Mouse (Mus musculus): ENCODE measurements around the gene Rpl7l1. TPM values are rescaled to one million over a fixed set of nuclear protein-coding genes. Genes with fewer than 3 reads are reported as not detected.
A peak's percentile ranks its signal among the peaks of the same experiment; 100 is the strongest.

Gene Rpl7l1
- total and polyA plus RNA-seq, 2 experiments from 2014 or later = 39.8 to 72.1 TPM

DNA sequence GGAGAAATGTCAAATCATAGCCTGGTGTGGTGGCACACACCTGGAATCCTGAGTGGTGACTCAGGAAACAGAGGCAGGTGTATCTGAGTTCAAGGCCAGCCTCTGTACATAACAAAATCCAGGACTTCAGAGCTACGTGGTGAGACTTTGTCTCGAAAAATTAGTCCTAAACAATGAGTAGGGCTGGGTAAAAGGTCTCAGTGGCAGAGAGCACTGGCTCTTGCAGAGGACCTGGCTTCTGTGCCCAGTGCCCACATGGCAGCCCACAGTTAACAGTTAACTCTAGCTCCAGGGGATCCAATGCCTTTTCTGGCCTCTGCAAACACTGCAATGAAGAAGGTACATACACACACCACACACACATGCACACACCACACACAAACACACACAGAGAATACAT lies 34.7 kb downstream of the Rpl7l1 start:
- Histone ChIP-seq H3K4me2 (ENCODE audit: low read depth, low read length) (no peak overlapping the region), H3K36me3 (ENCODE audit: insufficient read depth, low read length) (peaks cover 16% of the 10 kb centered on the region), H3K4me3 (ENCODE audit: low read length) (no peak overlapping the region), H3K4me1 (ENCODE audit: insufficient read depth, low read length) (peaks cover 7% of the 10 kb centered on the region; the same call in 1 of the 2 replicates), H3K27ac (no peak overlapping the region), H3K27me3 (ENCODE audit: insufficient read depth, low read length) (no peaks in the 10 kb centered on the region), H3K9me3 (ENCODE audit: low read length) (no peaks in the 10 kb centered on the region), H3K9ac (replicated peaks; ENCODE audit: low read length) (no peak overlapping the region)
- TF ChIP-seq CTCF (IDR thresholded peaks at IDR 0.05; ENCODE audit: low read depth) = no peak
- ATAC-seq = no peak
- 88% methylated on average over 2 of the region's 2 CpGs for WGBS
- no peak for DNase-seq (ENCODE audit: low spot score)

DNA sequence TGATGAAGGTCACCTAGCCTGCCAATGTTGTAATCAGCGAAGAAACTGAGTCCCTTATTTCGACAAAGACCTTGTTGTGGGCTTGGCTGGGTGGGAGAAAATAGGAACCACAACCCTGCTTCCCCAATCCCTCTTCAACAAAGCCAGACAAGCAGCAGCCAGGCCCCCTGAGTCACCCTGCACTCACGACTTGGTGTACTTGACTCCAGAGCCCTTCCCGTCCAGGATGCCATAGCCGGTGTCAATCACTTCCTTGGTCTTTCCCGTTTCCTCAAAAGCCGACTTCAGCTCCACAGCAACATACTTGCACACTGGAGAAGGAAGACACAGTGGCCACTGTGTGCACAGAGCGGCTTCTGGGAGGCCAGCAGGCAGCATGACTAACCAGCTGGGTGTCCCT lies 35.2 kb downstream of the Rpl7l1 start:
- Histone ChIP-seq H3K36me3 (ENCODE audit: insufficient read depth, low read length) (peaks cover 18% of the 10 kb centered on the region), H3K4me2 (ENCODE audit: low read depth, low read length) (no peak overlapping the region), H3K9me3 (ENCODE audit: low read length) (no peaks in the 10 kb centered on the region), H3K27ac (no peak overlapping the region), H3K4me1 (ENCODE audit: insufficient read depth, low read length) (peaks cover 7% of the 10 kb centered on the region; the same call in 1 of the 2 replicates), H3K9ac (replicated peaks; ENCODE audit: low read length) (no peak overlapping the region), H3K27me3 (ENCODE audit: insufficient read depth, low read length) (no peaks in the 10 kb centered on the region), H3K4me3 (ENCODE audit: low read length) (no peak overlapping the region)
- ATAC-seq = no peak
- no peak for TF ChIP-seq CTCF (IDR thresholded peaks at IDR 0.05; ENCODE audit: low read depth)
- no peak for DNase-seq (ENCODE audit: low spot score)
- 78% methylated on average over 8 of the region's 8 CpGs for WGBS

DNA sequence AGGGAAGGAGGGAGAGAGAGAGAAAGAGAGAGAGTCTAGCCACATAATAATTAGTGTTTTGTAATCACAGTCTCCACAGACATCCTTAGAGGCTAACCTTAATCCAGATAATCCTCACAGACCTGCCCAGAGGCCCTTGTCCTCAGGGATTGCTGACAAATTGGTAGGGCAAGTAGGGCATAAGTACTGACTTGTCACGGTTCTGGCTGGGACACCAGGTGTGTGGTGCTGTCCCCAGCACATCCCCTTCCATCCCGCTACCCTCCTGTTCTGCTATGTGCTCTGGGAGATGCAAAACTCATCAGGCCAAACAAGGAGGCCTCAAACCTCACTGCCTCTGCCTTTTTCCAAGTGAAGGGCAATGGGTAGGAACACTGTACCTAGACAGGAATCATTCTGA lies 37.0 kb downstream of the Rpl7l1 start:
- Histone ChIP-seq H3K4me1 (ENCODE audit: insufficient read depth, low read length) (peaks cover under 1% of the 10 kb centered on the region; the same call in 1 of the 2 replicates), H3K36me3 (ENCODE audit: insufficient read depth, low read length) (peaks cover 18% of the 10 kb centered on the region), H3K27me3 (ENCODE audit: insufficient read depth, low read length) (no peaks in the 10 kb centered on the region), H3K4me2 (ENCODE audit: low read depth, low read length) (no peak overlapping the region), H3K9me3 (ENCODE audit: low read length) (no peaks in the 10 kb centered on the region), H3K4me3 (ENCODE audit: low read length) (no peak overlapping the region), H3K9ac (replicated peaks; ENCODE audit: low read length) (no peak overlapping the region), H3K27ac (no peak overlapping the region)
- no peak for TF ChIP-seq CTCF (IDR thresholded peaks at IDR 0.05; ENCODE audit: low read depth)
- DNase-seq (ENCODE audit: low spot score) (no peak), ATAC-seq (no peak)
- WGBS = 85% methylated on average over 2 of the region's 2 CpGs

DNA sequence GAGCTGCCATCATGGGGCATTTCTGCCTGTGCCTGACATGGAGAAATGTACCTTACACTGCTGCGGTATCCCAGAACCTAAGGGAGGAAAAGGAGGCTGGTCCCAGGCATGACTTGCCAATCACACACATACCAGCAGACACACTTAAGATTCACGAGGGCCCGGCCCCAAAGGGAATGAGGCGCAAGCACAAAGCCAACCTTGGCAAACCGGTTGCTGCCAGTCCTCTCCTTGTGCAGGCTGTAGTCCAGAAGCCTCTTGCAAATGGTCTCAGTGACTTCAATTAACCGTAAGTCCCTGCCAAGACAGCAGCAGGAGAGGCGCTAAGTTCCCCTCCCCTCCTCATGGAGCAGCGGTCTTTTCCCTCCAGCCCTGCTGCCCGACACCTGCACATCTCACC lies 39.5 kb downstream of the Rpl7l1 start:
- Histone ChIP-seq H3K27ac (no peak overlapping the region), H3K36me3 (ENCODE audit: insufficient read depth, low read length) (peaks cover 18% of the 10 kb centered on the region)
- TF ChIP-seq CTCF (IDR thresholded peaks at IDR 0.05; ENCODE audit: low read depth) = no peak

DNA sequence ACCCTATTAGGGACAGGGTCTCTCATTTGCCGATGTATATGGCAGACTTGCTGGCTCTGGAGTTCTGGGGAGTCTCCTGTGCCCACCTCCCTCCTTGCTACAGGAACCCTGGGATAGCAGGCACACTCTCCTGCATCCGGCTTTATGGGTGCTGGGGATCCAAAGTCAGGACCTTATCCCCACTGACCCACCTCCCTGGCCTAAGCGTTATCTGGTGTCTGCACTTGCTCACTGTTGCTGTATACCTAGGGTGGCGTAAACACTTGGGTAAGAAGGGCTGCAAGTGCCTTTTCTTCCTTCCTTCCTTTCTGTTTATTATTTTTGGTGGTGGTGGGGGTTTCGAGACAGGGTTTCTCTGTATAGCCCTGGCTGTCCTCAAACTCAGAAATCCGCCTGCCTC lies 41.2 kb downstream of the Rpl7l1 start:
- no peak for TF ChIP-seq CTCF (IDR thresholded peaks at IDR 0.05; ENCODE audit: low read depth)
- H3K9ac ChIP-seq (replicated peaks; ENCODE audit: low read length) = no peak overlapping the region
- H3K4me2 ChIP-seq (ENCODE audit: low read depth, low read length) = no peak overlapping the region
- H3K4me1 ChIP-seq (ENCODE audit: insufficient read depth, low read length) = no peaks in the 10 kb centered on the region
- no peaks in the 10 kb centered on the region for H3K27me3 ChIP-seq (ENCODE audit: insufficient read depth, low read length)
- ATAC-seq (no peak), DNase-seq (ENCODE audit: low spot score) (no peak)
- peaks cover 21% of the 10 kb centered on the region for H3K36me3 ChIP-seq (ENCODE audit: insufficient read depth, low read length)
- H3K27ac ChIP-seq = no peak overlapping the region
- WGBS = 95% methylated on average over 6 of the region's 6 CpGs
- H3K9me3 ChIP-seq (ENCODE audit: low read length) = no peaks in the 10 kb centered on the region
- H3K4me3 ChIP-seq (ENCODE audit: low read length) = no peak overlapping the region

More for the DNA sequence above, 39.5 kb downstream of the Rpl7l1 start:
- Histone ChIP-seq H3K9me3 (ENCODE audit: low read length) (no peaks in the 10 kb centered on the region), H3K4me2 (ENCODE audit: low read depth, low read length) (no peak overlapping the region), H3K9ac (replicated peaks; ENCODE audit: low read length) (no peak overlapping the region), H3K27me3 (ENCODE audit: insufficient read depth, low read length) (no peaks in the 10 kb centered on the region), H3K4me1 (ENCODE audit: insufficient read depth, low read length) (no peaks in the 10 kb centered on the region), H3K4me3 (ENCODE audit: low read length) (no peak overlapping the region)
- ATAC-seq = no peak
- peak; percentile 8 for DNase-seq (ENCODE audit: low spot score)
- 73% methylated on average over 9 of the region's 9 CpGs for WGBS

DNA sequence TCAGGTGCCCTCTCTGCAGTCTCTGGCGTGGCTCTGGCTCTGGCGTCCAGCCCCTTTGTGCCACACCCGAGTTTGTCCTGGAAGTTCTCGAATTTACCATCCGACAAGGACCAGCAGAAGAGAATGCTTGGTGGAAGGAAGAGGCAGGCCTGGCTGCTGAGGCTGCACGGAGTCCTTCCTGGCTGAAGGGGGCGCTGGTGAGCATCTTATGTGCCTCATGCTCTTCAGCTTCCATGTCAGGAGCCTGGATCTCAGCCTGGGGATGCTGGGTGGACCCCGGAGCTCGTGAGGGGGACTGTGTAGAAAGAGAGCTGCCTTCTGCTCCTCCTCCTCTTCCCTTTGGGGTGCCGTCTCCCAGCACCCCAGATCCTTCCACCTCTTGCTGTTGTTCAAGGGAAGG lies 46.3 kb downstream of the Rpl7l1 start:
- H3K4me1 ChIP-seq (ENCODE audit: insufficient read depth, low read length) = no peaks in the 10 kb centered on the region
- WGBS = 61% methylated on average over 9 of the region's 10 CpGs
- DNase-seq (ENCODE audit: low spot score) (peak; percentile 32), ATAC-seq (0 out of 2 replicates have a peak, but pooled peaks have one; percentile 21)
- no peak overlapping the region for H3K4me3 ChIP-seq (ENCODE audit: low read length)
- peaks cover 12% of the 10 kb centered on the region for H3K36me3 ChIP-seq (ENCODE audit: insufficient read depth, low read length)
- no peaks in the 10 kb centered on the region for H3K9me3 ChIP-seq (ENCODE audit: low read length)
- no peak overlapping the region for H3K27ac ChIP-seq
- TF ChIP-seq CTCF (IDR thresholded peaks at IDR 0.05; ENCODE audit: low read depth) = peak; percentile 51
- no peak overlapping the region for H3K9ac ChIP-seq (replicated peaks; ENCODE audit: low read length)
- no peak overlapping the region for H3K4me2 ChIP-seq (ENCODE audit: low read depth, low read length)
- no peaks in the 10 kb centered on the region for H3K27me3 ChIP-seq (ENCODE audit: insufficient read depth, low read length)

DNA sequence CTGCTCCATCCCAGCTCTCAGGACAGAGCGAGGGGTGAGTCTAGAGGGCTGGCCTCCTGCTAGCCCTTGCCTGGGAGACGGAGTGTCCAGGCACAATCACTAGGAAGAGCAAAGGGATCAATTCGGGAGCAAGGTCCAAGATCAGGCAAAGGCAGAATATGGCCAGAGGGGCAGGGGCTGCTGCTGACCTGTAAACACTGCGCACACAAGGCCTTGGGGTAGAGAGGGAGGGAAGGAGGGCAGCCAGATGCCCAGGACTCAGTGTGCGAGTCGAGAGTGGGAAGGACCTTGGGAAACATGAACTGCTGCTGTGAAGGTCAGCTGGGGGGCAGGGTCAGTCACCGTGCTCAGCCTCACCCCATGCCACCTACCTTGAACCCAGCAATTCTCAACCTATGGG lies 47.2 kb downstream of the Rpl7l1 start:
- H3K27me3 ChIP-seq (ENCODE audit: insufficient read depth, low read length) = no peaks in the 10 kb centered on the region
- no peaks in the 10 kb centered on the region for H3K4me1 ChIP-seq (ENCODE audit: insufficient read depth, low read length)
- DNase-seq (ENCODE audit: low spot score) (no peak), ATAC-seq (no peak)
- no peak overlapping the region for H3K9ac ChIP-seq (replicated peaks; ENCODE audit: low read length)
- WGBS = 86% methylated on average over 7 of the region's 7 CpGs
- no peak overlapping the region for H3K27ac ChIP-seq
- no peaks in the 10 kb centered on the region for H3K9me3 ChIP-seq (ENCODE audit: low read length)
- H3K4me2 ChIP-seq (ENCODE audit: low read depth, low read length) = no peak overlapping the region
- H3K4me3 ChIP-seq (ENCODE audit: low read length) = no peak overlapping the region
- peaks cover 12% of the 10 kb centered on the region for H3K36me3 ChIP-seq (ENCODE audit: insufficient read depth, low read length)
- TF ChIP-seq CTCF (IDR thresholded peaks at IDR 0.05; ENCODE audit: low read depth) = no peak
